Mouse (Mus musculus): Measurements from ENCODE around the gene Sgms1.
"Not testable (repeated sequence)": the region's sequence is repeated elsewhere in the genome, so short reads cannot be mapped to it uniquely, and the experiment has no call there.

The Sgms1 gene

GRCm38 (mm10) chr19:32136888-32137625 lies 252.5 kb downstream of the Sgms1 start:
- DNase-seq (ENCODE audit: low spot score): peak; percentile 42

- DNase-seq (ENCODE audit: low spot score): not testable (repeated sequence)
Measured at GRCm38 (mm10) chr19:32131707-32132488, 257.6 kb downstream of the Sgms1 start.

- no peak for DNase-seq (ENCODE audit: low spot score)
Measured at GRCm38 (mm10) chr19:32129281-32129680, 260.2 kb downstream of the Sgms1 start.

GRCm38 (mm10) chr19:32127180-32127850 lies 262.2 kb downstream of the Sgms1 start:
- peak; percentile 30 for DNase-seq (ENCODE audit: low spot score)

GRCm38 (mm10) chr19:32124155-32124554 lies 265.4 kb downstream of the Sgms1 start:
- no peak for DNase-seq (ENCODE audit: low spot score)

- no peak for DNase-seq (ENCODE audit: low spot score)
Measured at GRCm38 (mm10) chr19:32123196-32123595, 266.3 kb downstream of the Sgms1 start.

- DNase-seq (ENCODE audit: low spot score): no peak
Measured at GRCm38 (mm10) chr19:32120798-32121197, 268.7 kb downstream of the Sgms1 start.

- DNase-seq (ENCODE audit: low spot score): no peak
Measured at GRCm38 (mm10) chr19:32119666-32120065, 269.8 kb downstream of the Sgms1 start.

GRCm38 (mm10) chr19:32118496-32118895 lies 271.0 kb downstream of the Sgms1 start:
- no peak for DNase-seq (ENCODE audit: low spot score)

- no peak for DNase-seq (ENCODE audit: low spot score)
Measured at GRCm38 (mm10) chr19:32117484-32118018, 272.0 kb downstream of the Sgms1 start.

GRCm38 (mm10) chr19:32111866-32112790 lies 277.4 kb downstream of the Sgms1 start:
- DNase-seq (ENCODE audit: low spot score): no peak

GRCm38 (mm10) chr19:32107771-32108306 lies 281.7 kb downstream of the Sgms1 start, which contains the start of gene Asah2:
TSS of gene Asah2 (minus strand) at chr19:32108211.
- peak; percentile 81 for DNase-seq (ENCODE audit: low spot score)

- no peak for DNase-seq (ENCODE audit: low spot score)
Measured at GRCm38 (mm10) chr19:32106750-32107149, 282.8 kb downstream of the Sgms1 start.

GRCm38 (mm10) chr19:32104217-32104616 lies 285.3 kb downstream of the Sgms1 start:
- DNase-seq (ENCODE audit: low spot score): no peak

GRCm38 (mm10) chr19:32102976-32103300 lies 286.6 kb downstream of the Sgms1 start:
- peak; percentile 29 for DNase-seq (ENCODE audit: low spot score)

GRCm38 (mm10) chr19:32102294-32102975 lies 287.1 kb downstream of the Sgms1 start:
- peak; percentile 17 for DNase-seq (ENCODE audit: low spot score)

- DNase-seq (ENCODE audit: low spot score): no peak
Measured at GRCm38 (mm10) chr19:32098582-32098981, 290.9 kb downstream of the Sgms1 start.

- DNase-seq (ENCODE audit: low spot score): no peak
Measured at GRCm38 (mm10) chr19:32092358-32092757, 297.2 kb downstream of the Sgms1 start.

GRCm38 (mm10) chr19:32090804-32091203 lies 298.7 kb downstream of the Sgms1 start:
- no peak for DNase-seq (ENCODE audit: low spot score)

GRCm38 (mm10) chr19:32088570-32088969 lies 300.9 kb downstream of the Sgms1 start:
- no peak for DNase-seq (ENCODE audit: low spot score)
